Mouse (Mus musculus) C2C12 (cell line): ENCODE data around the gene Coro1b.

Experiments used
- CTCF ChIP-seq: IDR thresholded peaks from one replicate; pipeline ENCODE4 v1.5.1; 2011; ENCODE audit not compliant: control insufficient read depth, insufficient read depth, insufficient read length
- MYOG ChIP-seq: IDR thresholded peaks from one replicate; pipeline ENCODE4 v1.6.1; 2011; ENCODE audit not compliant: control insufficient read depth, insufficient read length; ENCODE audit errors: extremely low read depth
- USF1 ChIP-seq: IDR thresholded peaks from one replicate; pipeline ENCODE4 v1.6.1; 2011; ENCODE audit warnings: low read depth, mild to moderate bottlenecking, control low read depth, moderate library complexity

- TF ChIP-seq CTCF = no peak
- no peak for TF ChIP-seq USF1
- TF ChIP-seq MYOG = no peak
Observed at GRCm38 (mm10) chr19:4164100-4164499, 15.7 kb downstream of the Coro1b start.
